Mouse (Mus musculus) brain, embryonic 14.5 days (tissue): ENCODE results near the gene Sash3.

ENCODE experiments used
- CTCF ChIP-seq: fragments of 200-500 bp; IDR thresholded peaks from 2 replicates; pipeline ENCODE4 v1.5.1; 2012; ENCODE audit warnings: inconsistent platforms, mild to moderate bottlenecking, moderate library complexity, borderline replicate concordance; ENCODE audit not compliant: insufficient read depth, insufficient read length; ENCODE audit errors: extremely low read depth
- POLR2A ChIP-seq: fragments of 200-500 bp; IDR thresholded peaks from 2 replicates; pipeline ENCODE4 v1.6.1; 2012; ENCODE audit warnings: mild to moderate bottlenecking, inconsistent platforms, borderline replicate concordance; ENCODE audit not compliant: poor library complexity, insufficient read depth, insufficient read length, severe bottlenecking; ENCODE audit errors: extremely low read depth

DNA sequence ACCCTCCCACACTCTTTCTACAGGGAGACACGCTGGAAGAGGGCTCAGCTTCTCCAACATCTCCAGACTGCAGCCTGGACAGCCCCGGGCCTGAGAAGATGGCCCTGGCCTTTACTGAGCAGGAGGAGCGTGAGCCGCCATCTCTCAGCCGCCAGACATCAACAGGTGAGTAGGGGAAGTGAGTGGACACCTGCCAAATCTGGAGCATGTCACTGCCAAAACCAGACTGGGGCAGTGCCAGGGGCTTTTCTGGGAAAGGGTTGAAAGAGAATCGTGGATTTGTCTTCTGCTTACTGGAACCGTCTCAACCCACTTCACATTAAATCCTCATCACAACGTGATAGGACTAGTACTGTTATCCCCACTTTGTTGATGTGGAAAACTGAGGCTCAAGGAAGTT is 11.2 kb downstream of the Sash3 start:
- TF ChIP-seq POLR2A (no peak), CTCF (no peak)
